Mouse (Mus musculus) heart, embryonic 16.5 days (tissue): Measurements from ENCODE around the gene Cabin1. TPM values are rescaled to one million over a fixed set of nuclear protein-coding genes. Genes with fewer than 3 reads are reported as not detected.

Source experiments
- ATAC-seq: fragments of 200-750 bp; cut with Nextera tagmentation; replicated peaks from 2 replicates; pipeline ENCODE4 v1.8.0; 2017; ENCODE audit warnings: moderate number of reproducible peaks; ENCODE audit not compliant: insufficient read depth, low FRiP score; ENCODE audit errors: extremely low read depth
- H3K27ac ChIP-seq: fragments of 300-500 bp; sonication (generic); 2 replicates; pipeline ENCODE4 v1.5.1; 2014; ENCODE audit warnings: mild to moderate bottlenecking, low read length, control low read depth, moderate library complexity
- H3K27me3 ChIP-seq: fragments of 300-500 bp; sonication (generic); 2 replicates; pipeline ENCODE4 v1.6.1; 2014; ENCODE audit warnings: low read length, mixed read lengths; ENCODE audit not compliant: control insufficient read depth, insufficient read depth
- H3K36me3 ChIP-seq: fragments of 300-500 bp; sonication (generic); 2 replicates; pipeline ENCODE4 v1.6.1; 2014; ENCODE audit not compliant: control insufficient read depth, insufficient read depth
- H3K4me1 ChIP-seq: fragments of 300-500 bp; sonication (generic); 2 replicates; pipeline ENCODE4 v1.6.1; 2014; ENCODE audit warnings: low read length, mixed read lengths; ENCODE audit not compliant: control insufficient read depth, insufficient read depth
- H3K4me2 ChIP-seq: fragments of 300-500 bp; sonication (generic); 2 replicates; pipeline ENCODE4 v1.6.1; 2014; ENCODE audit warnings: low read depth, mild to moderate bottlenecking, control low read depth, low read length
- H3K4me3 ChIP-seq: fragments of 300-500 bp; sonication (generic); 2 replicates; pipeline ENCODE4 v1.5.1; 2014; ENCODE audit warnings: mild to moderate bottlenecking, control low read depth, low read length
- H3K9ac ChIP-seq: fragments of 300-500 bp; sonication (generic); 2 replicates; pipeline ENCODE4 v1.6.1; 2014; ENCODE audit warnings: low read length, control low read depth
- H3K9me3 ChIP-seq: fragments of 300-500 bp; sonication (generic); replicated peaks from 2 replicates; pipeline ENCODE4 v1.6.1; 2016; ENCODE audit warnings: low read length; ENCODE audit not compliant: control insufficient read depth
- WGBS: fragments of 180-500 bp; shearing (Covaris S2); extraction: QIAGEN DNeasy Blood & Tissue Kit; methylation state at CpG from one replicate; pipeline ENCODE4 v1.1.7; 2014; 5-methylcytosine and 5-hydroxymethylcytosine counted together
- polyA plus RNA-seq: library from polyadenylated mRNA; unstranded; fragments of >200 nt; fragmentation: Nextera tagmentation; extraction: Ambion mirVana; gene quantifications from 2 replicates; pipeline ENCODE4 v1.2.1, GENCODE M21; 2015

Cabin1 gene
- polyA plus RNA-seq, 1 experiment from 2014 or later: 23.7 TPM

DNA sequence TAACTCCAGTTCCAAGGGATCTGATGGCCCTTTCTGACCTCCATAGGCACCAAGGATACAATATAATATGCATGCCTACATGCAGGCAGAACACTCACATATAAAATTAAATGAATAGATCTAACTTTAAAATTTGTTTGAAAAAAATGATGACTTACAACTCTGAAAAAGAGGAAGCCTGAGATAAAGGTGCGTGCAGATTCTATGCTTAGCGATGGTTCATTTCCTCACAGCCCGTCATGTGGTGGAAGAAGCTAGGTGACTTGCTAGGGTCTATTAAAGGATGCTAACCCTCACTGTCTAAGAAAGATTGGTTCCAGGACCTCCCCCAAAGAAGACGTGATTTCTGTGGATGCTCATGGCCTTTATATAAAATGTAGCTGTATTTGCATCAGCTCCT, 148.1 kb downstream of the Cabin1 start:
- Histone ChIP-seq H3K4me3 (no peak overlapping the region), H3K36me3 (peaks cover 2% of the 10 kb centered on the region; the same call in 1 of the 2 replicates), H3K4me2 (no peak overlapping the region), H3K27ac (no peak overlapping the region), H3K27me3 (no peaks in the 10 kb centered on the region), H3K9ac (no peak overlapping the region), H3K4me1 (no peaks in the 10 kb centered on the region), H3K9me3 (no peaks in the 10 kb centered on the region)
- WGBS: 81% methylated on average over 4 of the region's 4 CpGs
- ATAC-seq: no peak

DNA sequence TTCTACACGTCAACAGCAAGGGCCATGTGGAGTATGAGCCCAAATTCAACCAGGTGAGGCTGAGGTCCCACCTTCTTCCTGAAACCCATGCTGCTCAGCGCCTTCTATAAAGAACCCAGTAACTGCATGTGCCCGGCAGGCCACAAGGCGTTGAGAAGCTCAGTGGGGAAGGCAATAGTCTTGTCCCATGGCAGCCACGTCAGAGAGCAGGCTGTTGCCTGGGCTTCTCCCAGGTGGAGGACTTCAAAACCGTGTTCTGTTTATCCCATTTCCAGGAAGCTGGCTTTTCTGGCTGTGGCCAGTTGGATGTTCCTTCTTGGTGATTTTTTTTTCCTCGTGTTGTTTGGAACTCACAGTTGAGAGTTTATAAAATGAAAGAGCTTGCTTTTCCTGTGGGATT, 153.7 kb downstream of the Cabin1 start:
- 52% methylated on average over 7 of the region's 7 CpGs for WGBS
- Histone ChIP-seq H3K27ac (no peak overlapping the region), H3K4me3 (no peak overlapping the region), H3K36me3 (peaks cover 2% of the 10 kb centered on the region; the same call in 1 of the 2 replicates), H3K27me3 (no peaks in the 10 kb centered on the region), H3K9me3 (no peaks in the 10 kb centered on the region), H3K4me2 (no peak overlapping the region), H3K4me1 (no peaks in the 10 kb centered on the region), H3K9ac (no peak overlapping the region)
- ATAC-seq: no peak

DNA sequence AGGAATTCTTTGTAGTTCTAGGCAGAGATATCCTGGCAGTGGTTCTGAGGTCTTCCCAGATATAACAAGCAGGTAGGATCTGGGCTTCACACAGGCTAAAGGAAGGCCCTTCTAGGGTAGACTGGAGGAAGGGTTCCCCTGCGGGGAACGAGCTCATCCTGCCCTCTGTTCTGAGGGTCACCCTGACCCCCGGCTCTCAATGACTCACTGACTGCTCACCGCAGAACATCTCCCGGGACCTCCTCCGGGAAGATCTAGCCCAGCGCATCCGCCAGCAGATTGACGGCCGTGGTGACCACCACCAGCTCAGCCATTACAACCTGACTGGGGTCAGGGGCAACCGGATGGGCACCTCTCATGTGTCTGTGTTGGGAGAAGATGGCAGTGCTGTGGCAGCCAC, 155.2 kb downstream of the Cabin1 start:
- 87% methylated on average over 11 of the region's 11 CpGs for WGBS
- H3K4me1 ChIP-seq: peaks cover 3% of the 10 kb centered on the region; the same call in 1 of the 2 replicates
- no peaks in the 10 kb centered on the region for H3K36me3 ChIP-seq
- no peaks in the 10 kb centered on the region for H3K9me3 ChIP-seq
- no peak overlapping the region for H3K4me3 ChIP-seq
- no peak overlapping the region for H3K9ac ChIP-seq
- no peak for ATAC-seq
- no peaks in the 10 kb centered on the region for H3K27me3 ChIP-seq
- H3K27ac ChIP-seq: no peak overlapping the region
- no peak overlapping the region for H3K4me2 ChIP-seq

DNA sequence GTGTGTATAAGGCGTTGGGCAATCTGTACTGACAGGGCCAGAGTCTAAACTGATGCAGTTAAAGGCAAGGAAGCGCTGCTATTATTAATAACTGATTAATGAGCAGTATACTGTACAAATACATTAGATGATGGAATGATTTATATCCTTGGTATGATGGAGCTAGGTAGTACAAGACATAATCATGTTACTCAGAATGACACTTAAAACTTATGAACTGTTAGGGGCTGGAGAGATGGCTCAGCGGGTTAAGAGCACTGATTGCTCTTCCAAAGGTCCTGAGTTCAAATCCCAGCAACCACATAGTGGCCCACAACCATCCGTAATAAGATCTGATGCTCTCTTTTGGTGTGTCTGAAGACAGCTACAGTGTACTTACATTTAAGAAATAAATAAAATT, 156.9 kb downstream of the Cabin1 start:
- no peak for ATAC-seq
- no peak overlapping the region for H3K9ac ChIP-seq
- no peak overlapping the region for H3K27ac ChIP-seq
- 87% methylated on average over 4 of the region's 4 CpGs for WGBS
- no peak overlapping the region for H3K4me2 ChIP-seq
- H3K4me3 ChIP-seq: no peak overlapping the region
- H3K4me1 ChIP-seq: peaks cover 3% of the 10 kb centered on the region; the same call in 1 of the 2 replicates
- H3K36me3 ChIP-seq: no peaks in the 10 kb centered on the region
- no peaks in the 10 kb centered on the region for H3K27me3 ChIP-seq
- H3K9me3 ChIP-seq: no peaks in the 10 kb centered on the region

DNA sequence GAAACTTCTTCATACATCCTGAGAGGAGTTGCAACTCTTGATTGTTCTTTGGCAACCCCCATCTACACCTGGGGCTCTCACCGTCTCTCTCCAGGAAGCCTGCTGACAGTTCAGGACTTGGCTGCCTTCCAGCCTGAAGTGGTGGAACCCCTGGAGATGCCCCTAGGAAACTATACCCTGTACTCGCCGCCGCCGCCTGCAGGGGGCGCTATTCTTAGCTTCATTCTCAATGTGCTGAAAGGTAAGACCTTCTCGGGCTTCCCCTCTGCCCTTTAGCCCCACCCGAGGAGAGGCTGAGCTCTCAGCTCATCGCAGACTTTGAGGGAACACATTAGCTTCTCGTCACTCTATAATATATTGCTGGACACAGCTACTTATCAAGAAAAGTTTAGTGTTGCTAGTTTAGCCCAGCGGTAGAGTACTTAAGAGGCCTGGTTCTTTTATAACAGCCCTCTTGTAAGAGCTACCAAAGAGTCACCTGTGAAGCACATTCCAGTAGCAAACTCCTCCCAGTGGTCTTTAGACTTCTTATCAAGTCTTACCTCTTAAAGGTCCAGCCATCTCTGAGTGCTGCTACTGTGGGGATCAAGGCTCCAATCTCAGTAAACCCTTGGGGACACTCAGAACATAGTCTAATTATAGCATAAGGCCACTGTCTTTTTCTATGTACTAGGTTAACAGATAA, 158.8 kb downstream of the Cabin1 start:
- Histone ChIP-seq H3K27me3 (no peaks in the 10 kb centered on the region), H3K27ac (no peak overlapping the region), H3K9me3 (no peaks in the 10 kb centered on the region), H3K9ac (no peak overlapping the region), H3K4me1 (peaks cover 3% of the 10 kb centered on the region; the same call in 1 of the 2 replicates), H3K4me2 (no peak overlapping the region), H3K36me3 (no peaks in the 10 kb centered on the region), H3K4me3 (no peak overlapping the region)
- no peak for ATAC-seq
- WGBS: 28% methylated on average over 11 of the region's 11 CpGs

DNA sequence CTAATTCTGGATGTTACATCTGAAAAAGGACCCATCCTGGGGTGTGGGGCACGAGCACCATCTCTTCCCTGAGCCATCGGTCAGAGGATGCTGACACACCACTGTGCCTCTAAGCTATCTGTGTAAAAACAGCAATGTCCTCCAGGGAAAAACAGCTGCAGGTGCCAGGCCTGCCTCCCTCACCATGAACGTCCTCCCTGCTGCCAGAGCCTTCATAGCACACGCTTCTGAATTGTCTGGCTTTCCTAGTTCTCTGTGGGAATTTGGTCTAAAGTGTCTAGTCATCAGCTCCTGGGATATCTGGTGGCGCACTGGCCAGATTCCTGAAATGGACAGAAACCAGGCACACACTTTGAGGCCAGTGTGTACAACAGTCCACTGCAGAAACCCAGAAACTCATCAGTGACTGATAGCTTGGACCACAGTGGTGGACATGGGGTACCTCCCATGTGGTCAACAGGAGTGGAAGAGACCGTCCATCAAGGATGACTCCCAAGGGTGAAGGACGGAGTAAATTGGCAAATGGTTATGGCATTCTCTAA, 163.9 kb downstream of the Cabin1 start:
- Histone ChIP-seq H3K4me3 (no peak overlapping the region), H3K27me3 (no peaks in the 10 kb centered on the region), H3K4me2 (no peak overlapping the region), H3K4me1 (peaks cover 2% of the 10 kb centered on the region; the same call in 1 of the 2 replicates), H3K9ac (no peak overlapping the region), H3K36me3 (no peaks in the 10 kb centered on the region), H3K9me3 (peaks cover 5% of the 10 kb centered on the region), H3K27ac (no peak overlapping the region)
- WGBS: 65% methylated on average over 7 of the region's 7 CpGs
- no peak for ATAC-seq

Other genes with a start within 250 kb of the Cabin1 start
- 90.4 and 90.5 TPM in 2 replicates for gene Snrpd3, start 246.8 kb downstream of the Cabin1 start, polyA plus RNA-seq
- gene Gucd1, start 246.4 kb downstream of the Cabin1 start, polyA plus RNA-seq: 26.9 and 28.5 TPM in 2 replicates
- gene Lrrc75b, start 204.0 kb downstream of the Cabin1 start, polyA plus RNA-seq: 1.5 and 2.7 TPM in 2 replicates
- 0.89 and 2.4 TPM in 2 replicates for gene Ggt1, start 202.7 kb downstream of the Cabin1 start, polyA plus RNA-seq
- 9.7 and 11.3 TPM in 2 replicates for gene Ggt5, start 175.0 kb downstream of the Cabin1 start, polyA plus RNA-seq
- 12.4 and 13.3 TPM in 2 replicates for gene Susd2, start 120.3 kb downstream of the Cabin1 start, polyA plus RNA-seq
- 40.8 and 42.8 TPM in 2 replicates for gene Ddt, start 9.1 kb upstream of the Cabin1 start, polyA plus RNA-seq
- gene Gm20441, start 16.6 kb upstream of the Cabin1 start, polyA plus RNA-seq: not detected in 2 replicates
- gene Gstt3, start 17.1 kb upstream of the Cabin1 start, polyA plus RNA-seq: 5.6 and 6.2 TPM in 2 replicates
- gene Gstt1, start 34.2 kb upstream of the Cabin1 start, polyA plus RNA-seq: 9.0 and 10.2 TPM in 2 replicates
- not detected in 2 replicates for gene Gstt4, start 58.2 kb upstream of the Cabin1 start, polyA plus RNA-seq
- 15.5 and 16.2 TPM in 2 replicates for gene Gstt2, start 73.1 kb upstream of the Cabin1 start, polyA plus RNA-seq
- 1,867 and 2,124 TPM in 2 replicates for gene Mif, start 95.9 kb upstream of the Cabin1 start, polyA plus RNA-seq
- gene Derl3, start 129.1 kb upstream of the Cabin1 start, polyA plus RNA-seq: 1.2 and 1.6 TPM in 2 replicates
- gene Smarcb1, start 157.3 kb upstream of the Cabin1 start, polyA plus RNA-seq: 112 and 114 TPM in 2 replicates
- gene Chchd10, start 168.8 kb upstream of the Cabin1 start, polyA plus RNA-seq: 655 and 710 TPM in 2 replicates
- 26.4 and 30.3 TPM in 2 replicates for gene Mmp11, start 172.2 kb upstream of the Cabin1 start, polyA plus RNA-seq
- 0.42 and 0.44 TPM in 2 replicates for gene Gm867, start 176.3 kb upstream of the Cabin1 start, polyA plus RNA-seq
- gene Vpreb3, start 178.7 kb upstream of the Cabin1 start, polyA plus RNA-seq: 0.56 and 0.72 TPM in 2 replicates
- gene Gm5134, start 190.2 kb upstream of the Cabin1 start, polyA plus RNA-seq: 0.05 and 0.28 TPM in 2 replicates